Mouse (Mus musculus) right cerebral cortex, postnatal 4 days (tissue): ENCODE results near the gene Shisa4.
"Not testable (repeated sequence)": the region's sequence is repeated elsewhere in the genome, so short reads cannot be mapped to it uniquely, and the experiment has no call there.

Experiments
- DNase-seq: peaks from one replicate; pipeline ENCODE4 v3.0.0-alpha.2; 2022

Shisa4 gene

DNA sequence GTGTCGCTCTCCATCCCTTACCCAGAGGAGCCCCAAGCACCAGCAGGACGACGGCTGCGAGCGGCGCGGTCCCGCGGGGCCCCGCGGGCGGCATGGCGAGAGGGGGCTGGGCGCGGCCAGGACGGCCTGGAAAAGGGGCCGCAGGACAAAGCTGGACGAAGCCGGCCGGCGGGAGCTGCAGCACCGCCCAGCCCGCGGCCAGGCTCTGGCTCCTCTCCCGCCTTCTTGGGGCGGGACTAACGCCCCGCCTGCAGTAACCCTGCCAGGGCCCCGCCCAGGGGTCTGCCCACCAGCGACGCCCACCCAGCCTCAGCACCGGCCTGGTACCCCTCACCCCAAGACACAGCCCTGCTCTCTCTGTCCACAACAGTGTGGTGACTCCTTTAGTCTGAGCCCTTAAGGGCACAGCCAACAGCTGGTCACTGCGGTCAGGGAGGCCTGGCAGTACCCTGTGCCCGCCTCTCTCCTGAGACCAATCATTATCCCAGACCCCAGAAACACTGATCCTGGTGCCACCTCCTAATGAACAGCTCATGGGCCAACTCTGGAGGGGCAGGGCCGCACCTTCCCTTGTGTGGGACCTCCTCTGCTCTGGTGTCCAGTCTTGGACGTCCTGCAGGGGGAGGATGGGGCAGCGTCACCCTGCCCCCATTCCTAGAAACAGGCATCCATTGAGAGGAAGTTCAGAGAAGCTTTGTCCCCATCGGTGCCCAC lies at the start of gene Shisa4:
Gene Shisa4 (minus strand): TSS at position 370 of the 714 bp plus-strand sequence.
- DNase-seq: peak; percentile 79

DNA sequence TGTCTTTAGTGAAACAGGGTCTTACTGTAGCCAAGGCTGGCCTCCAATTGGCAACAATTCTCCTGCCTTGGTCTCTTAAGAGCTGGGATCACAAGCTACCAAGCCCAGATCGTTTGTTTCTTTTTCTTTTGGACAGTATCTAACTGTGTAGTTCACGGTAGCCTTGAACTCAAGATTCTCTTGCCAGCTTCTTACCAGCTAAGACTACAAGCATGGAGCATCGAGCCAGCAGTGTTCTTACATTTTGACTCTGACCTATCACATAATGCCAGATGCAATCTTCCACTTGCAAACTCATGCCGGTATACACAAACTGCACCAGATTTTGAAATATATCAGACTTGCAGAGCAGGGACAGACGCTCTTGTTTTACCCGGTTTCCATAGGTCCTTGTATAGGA lies 47.7 kb upstream of the Shisa4 start:
- DNase-seq: no peak

DNA sequence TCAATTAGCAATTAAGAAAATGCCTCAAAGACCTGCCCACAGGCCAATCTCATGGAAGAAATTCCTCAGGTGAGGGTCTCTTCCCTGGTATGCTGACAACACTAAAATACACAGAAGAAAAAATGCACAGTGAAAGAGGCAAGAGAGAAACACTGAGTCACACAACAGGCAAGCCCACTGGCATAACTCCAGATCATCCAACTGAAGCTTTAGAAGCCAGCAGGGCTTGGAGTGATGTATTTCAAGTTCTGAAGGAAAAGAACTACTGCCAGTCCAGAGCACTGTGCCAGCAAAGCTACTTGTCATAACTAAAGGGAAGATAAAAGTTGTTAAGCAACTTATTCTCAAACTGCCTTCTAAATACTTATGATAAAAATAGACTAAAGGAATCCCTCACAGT lies 39.0 kb upstream of the Shisa4 start:
- no peak for DNase-seq

DNA sequence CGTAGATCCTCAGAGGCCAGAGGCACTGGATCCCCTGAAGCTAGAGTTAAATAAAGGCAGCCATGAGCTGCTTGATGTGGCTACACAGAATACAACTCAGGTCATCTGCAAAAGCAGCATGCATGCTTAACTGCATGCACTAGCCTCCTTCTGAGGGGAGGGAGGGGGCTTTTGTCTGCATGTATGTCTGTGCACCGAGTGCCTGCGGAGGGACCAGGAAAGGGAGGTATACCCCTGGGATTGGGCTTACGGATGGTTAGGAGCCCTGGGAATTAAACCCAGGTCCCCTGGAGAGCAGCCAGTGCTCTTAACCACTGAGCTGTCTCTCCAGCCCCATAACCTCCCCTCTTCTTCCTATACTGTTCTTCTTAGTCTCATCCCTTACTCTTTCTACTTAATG lies 37.1 kb upstream of the Shisa4 start:
- no peak for DNase-seq

DNA sequence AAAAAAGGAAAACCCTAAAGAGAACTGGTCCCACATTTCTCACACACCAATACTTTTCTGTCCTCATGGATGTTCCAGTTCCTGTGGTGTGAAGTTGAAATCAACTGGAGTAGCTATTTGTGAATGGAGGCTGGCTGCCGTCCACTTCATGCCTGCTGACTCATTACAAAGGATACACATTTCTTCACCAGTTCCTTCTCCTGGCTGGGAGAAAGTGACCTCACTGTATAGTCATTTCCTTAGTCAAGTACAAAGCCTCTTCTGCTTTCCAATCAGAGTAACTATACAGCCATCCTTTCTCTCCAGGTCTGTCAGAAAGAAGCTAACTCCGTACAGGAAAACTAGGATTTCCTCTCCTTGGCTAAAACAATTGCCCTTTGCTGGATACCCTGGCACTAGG lies 35.9 kb upstream of the Shisa4 start:
- DNase-seq: no peak

DNA sequence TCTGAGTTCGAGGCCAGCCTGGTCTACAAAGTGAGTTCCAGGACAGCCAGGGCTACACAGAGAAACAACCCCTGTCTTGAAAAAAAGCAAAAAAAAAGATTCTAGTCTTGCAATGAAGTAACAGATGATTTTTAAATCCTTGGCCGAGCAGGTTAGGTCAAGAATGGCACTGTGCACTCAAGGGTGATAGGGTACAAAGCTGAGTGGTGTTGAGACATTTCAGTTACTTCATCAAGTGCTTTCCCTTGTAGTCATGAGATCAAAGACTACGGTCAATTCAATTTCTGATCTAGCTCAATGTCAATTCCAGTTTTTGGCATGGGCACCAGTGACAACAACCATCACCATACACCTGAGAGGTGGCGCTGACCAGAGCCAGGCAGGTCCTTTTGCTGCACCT lies 33.9 kb upstream of the Shisa4 start:
- DNase-seq: no peak

DNA sequence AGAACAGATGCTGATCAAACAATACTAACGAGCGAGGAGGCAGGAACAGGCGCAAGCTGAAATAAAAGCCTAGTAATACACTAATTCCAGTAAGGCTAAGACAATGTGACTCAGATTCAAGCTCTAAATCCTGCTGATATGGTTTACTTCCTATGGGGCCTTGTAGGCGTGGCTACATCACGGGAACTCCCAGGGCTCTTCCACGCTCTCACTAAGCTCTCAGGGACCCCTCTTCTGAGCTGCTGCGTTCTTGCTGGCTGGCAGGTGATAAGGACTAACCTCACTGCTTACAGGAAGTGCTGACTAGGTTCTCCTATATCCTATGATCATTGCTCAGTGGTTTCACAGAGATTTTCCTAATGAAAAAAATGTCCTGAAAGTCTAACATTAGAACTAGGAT lies 30.3 kb upstream of the Shisa4 start:
- DNase-seq: no peak

DNA sequence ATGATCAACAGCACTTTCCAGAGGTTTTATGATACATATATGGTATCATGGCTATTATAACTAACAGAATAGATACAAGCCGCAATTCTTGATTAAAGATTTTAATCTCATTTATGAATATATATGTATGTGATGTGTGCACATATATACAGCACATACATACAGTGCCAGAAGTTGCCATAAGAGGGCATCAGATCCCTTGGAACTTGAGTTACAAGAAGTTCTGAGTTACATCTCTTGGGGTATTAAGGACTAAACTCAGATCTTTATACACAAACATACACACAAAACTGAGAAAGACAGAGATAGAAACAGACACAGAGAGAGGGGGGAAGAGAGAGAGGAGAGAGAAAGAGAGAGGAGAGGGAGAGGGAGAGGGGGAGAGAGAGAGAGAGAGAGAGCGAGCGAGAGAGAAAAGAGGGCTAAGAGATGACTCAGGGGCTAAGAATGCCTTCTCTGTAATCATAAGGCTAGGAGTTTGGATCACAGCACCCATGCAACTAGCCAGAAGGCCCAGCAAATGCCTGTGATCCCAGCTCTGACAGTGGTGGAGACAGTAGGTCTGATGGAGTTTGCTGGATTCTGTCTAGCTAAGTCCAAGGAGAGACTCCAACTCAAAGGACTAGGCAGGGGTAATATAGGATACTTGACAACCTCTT lies 26.5 kb upstream of the Shisa4 start:
- no peak for DNase-seq

DNA sequence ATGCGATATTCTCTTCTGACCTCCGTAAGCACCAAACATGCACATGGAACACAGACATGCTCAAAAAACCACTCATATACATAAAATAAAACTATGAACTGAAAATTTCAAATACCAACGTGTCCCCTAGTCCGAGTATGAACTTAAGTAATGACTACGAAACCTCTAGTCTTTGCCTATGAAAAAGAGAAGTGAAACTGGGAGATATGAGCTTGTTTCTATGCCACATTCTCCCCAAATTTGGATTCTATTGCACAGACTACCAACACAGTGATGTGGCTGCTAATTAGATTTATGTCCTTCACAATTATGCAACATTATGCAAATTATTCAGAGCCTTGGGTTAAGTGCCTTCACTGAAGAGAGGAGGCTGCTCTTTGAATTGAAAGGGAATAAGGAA lies 24.4 kb upstream of the Shisa4 start:
- no peak for DNase-seq

DNA sequence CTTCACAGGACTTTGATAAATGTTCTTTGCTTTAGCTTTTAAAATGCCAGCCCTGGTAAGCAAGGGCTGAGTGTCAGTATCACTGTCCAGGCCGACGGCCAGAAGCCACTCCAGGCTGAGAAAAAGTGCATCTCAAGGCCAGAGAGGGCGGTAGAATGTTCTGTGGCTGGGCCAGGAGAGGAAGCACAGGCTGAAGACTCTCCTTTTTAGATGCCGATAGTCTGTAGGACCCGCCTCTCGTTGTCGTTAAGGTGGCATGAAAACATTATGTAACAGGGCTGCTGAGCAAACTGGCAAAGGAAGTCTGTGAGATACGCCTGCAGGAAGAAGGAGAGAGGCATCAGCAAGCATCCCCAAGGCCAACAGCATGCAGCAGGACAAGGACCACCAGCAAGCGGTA lies 10.1 kb upstream of the Shisa4 start:
- no peak for DNase-seq

DNA sequence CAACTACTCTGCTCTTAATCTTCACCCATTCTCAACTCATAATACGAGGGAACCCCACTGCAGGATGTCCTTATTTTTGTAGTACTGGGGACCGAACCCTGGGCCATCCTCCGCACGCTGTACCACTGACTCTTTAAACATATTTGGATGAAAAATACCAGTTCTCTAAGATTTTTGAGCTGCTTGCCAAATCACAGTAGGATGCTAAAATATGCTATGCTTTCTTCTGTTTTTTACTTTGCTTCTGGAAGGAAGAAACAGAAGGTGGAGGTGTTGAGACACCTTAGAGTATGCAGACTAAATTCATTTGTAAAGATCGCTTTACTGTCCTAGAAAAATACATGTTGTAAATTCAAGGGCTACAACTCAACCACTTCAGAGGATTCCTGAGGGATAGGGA lies 9.1 kb upstream of the Shisa4 start:
- DNase-seq: no peak

DNA sequence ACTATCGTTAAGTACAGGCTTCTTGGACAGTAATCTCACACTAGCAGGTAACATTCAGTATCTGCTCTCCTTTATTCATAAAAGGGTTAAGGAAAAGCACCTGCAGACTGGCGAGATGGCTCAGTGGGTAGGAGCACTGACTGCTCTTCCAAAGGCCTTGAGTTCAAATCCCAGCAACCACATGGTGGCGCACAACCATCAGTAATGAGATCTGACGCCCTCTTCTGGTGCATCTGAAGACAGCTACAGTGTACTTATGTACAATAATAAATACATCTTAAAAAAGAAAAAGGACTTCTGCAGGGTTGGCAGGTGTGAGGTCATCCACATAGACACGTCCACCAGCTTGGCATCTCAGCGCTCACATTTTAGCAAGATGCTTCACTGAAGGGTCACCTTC lies 6.5 kb upstream of the Shisa4 start:
- DNase-seq: not testable (repeated sequence)

DNA sequence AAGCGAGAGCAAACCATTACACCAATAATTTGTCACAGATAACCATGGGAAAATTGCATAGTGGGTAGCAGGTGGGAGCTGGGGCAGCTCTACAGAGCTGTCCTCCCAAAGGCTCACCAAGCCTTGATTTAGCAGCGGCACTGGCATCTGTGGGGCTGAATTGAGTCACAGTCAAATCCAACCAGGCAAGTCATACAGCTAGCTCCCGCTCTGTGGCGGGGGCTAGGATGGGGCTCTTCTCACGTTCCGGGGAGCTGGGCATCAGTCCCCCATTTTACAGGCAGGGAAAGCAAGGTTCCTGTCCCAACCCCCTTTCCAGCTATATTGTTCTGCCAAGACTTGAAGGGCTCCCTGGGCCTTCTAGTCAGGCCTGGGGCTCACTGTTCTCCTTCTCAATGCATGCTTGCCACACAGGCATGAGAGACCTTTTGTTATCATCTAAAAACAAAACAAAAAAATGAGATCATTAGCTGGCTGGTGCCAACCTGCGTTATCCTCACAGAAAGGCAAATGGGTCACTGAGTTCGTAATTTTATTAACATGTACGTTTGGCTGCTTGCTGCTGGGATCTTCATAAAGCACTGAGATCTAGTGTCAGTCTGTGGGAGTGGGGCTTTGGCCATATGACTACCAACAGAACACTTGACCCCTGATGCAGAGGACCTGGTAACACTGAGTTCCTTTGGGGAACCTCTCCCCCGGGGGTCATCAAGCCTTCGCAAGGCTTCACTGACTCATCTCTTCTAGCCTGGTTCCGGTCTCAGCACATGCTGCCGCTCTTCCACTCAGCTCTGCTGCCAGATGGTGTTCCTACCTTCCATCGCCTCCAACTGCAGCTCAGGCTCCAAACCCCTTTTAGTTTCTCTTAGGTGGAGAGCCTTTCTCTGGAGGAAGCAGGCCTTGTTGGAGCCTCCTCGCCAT lies 5.3 kb upstream of the Shisa4 start:
- no peak for DNase-seq

DNA sequence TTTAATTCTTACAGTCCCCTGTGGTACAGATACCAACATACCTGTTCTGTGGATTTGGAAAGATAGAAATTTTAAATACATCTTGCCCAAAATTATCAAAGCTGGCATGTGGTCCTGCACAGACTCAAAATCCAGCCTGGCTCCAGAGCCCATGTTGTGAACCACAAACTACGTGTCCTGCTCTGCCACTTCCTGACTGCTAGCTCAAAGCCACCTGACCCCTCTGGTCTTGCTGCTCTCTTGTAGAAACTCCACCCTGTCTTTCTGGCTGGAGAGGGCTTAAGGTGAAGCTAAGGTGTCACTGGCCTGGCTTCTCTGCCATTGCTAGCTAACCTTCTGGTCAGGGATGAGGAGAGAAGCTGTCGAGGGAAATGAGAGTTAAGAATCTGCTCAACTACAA lies 4.0 kb upstream of the Shisa4 start:
- DNase-seq: no peak

DNA sequence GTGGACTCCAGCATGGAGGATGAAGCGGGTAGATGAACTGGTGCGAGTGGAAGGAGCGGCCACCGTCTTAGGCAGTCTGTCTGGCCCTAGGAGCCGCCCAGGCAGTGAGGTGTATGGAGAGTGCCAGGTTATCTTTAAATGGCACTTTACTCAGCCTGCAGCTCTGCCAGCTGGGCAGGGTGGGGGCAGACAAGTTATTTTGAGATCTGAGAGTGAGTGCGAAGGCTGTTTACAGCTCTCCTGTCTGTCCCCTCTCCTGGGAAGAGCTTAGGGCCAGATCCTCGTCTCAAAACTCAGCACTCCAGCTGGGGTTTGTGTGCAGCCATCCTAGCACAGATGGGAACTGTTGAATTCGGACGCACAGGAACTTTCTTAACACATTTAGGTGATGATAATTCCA lies 3.5 kb upstream of the Shisa4 start:
- DNase-seq: no peak

DNA sequence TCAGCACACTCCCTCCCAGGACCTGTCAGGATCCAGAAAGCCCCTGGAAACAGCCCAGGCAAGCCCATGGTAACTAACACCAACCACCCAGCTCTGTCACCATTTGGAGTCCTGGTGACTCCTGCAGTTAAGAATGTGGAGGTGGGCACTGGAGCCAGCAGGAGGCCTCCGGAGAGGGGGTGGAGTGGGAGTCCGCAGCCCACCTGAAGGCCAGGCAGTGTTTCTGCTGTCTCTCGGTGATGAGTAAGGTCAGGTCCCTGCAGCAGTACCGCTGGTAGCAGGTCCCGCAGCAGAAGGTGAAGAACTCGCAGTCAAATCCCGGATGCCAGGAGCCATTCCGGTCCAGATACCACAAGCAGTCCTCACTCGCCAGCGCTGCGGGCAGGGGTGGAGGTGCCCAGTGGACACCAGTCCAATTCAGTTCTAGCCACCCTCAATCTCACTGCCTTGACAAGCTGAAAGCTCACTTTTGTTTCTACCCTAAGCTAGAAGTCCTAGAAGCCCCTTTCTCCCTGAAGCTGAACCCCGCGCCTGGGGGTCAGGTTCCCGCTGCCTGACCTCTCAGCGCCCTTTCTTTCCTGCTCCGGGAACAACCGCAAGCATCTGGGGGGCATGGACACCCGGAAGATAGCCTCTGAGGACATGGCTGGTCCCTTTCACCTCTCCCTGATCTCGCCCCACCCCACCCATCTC lies 716 bp downstream of the Shisa4 start:
- DNase-seq: no peak

DNA sequence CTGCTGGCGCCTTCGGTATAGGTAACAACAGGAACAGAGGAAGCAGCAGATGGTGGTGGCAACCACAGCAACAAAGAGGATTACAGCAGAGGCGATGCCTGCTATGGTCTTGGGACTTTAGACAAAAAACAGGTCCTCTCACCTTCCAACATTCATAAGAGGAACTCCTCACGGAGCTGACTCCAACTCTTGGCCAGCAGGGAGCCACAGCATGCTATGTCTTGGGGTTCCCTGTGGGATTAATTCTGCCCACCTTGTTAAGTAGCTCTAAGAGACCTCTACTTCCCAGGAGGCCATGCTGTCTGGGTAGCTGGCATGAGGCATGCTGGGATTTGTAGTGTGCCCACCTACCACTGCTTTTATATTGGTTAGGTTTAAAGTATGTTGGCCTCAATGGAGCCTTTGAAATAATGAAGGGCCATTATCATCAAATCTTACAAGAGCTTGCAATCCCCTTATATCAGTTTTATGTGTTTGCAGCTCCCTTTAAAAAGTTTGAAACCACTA lies 1.8 kb downstream of the Shisa4 start:
- DNase-seq: no peak

DNA sequence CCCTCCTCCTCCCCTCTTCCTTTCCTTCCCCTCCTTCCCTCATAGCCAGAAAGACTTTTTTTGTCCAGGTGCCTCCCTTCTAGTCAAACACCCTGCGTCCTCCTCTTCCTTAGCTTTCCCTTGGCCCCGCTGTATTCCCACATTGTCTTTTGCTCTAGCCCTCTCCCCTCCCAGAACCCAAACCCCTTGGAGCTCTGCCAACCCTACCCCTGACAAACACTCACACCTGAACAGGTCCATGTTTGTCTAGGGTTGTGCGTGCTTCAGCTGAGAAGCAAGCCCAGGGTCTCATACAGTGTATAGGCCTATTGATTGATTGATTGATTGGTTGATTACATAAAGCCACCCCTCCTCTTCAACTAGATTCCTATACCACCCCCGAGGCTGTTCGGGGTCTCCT lies 5.6 kb downstream of the Shisa4 start:
- no peak for DNase-seq

DNA sequence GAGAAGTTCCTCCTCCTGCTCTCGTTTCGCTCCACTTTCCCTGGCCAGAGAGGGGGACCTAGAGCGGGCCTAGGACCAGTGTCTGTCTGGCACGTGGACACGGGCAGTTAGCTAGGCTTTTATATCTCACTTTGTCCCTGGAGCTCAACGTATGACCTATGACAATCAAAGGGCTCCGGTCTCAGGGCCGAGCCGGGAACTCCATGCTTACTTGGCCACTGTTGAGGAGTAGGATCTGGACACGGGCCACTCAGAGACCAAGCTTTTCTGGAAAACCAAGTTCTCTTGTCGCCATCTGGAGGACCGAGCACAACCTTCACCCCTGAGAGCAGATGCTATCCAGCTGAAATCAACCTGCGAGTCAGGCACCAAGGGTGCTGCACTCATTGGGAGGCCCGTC lies 6.1 kb downstream of the Shisa4 start:
- DNase-seq: peak; percentile 45

DNA sequence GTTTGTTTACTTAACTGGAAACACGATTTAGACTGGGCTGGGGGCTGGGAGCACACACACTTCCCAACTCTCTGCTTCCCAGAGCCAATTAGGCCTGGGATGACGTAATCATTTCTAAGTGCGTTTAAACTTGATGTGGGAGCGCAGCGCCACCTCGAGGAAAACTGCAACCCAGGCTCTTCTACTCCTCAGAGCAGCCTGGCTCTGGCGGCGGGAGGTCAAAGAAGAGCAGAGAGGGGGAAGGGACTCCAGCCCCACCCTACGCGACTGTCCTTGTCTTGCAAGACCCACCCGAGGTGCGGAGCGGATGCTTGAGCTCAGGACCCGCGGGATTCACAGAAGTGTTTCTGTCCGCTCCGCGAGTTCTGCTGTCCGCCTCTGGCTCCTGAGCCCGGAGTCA lies 6.8 kb downstream of the Shisa4 start:
- peak; percentile 88 for DNase-seq

DNA sequence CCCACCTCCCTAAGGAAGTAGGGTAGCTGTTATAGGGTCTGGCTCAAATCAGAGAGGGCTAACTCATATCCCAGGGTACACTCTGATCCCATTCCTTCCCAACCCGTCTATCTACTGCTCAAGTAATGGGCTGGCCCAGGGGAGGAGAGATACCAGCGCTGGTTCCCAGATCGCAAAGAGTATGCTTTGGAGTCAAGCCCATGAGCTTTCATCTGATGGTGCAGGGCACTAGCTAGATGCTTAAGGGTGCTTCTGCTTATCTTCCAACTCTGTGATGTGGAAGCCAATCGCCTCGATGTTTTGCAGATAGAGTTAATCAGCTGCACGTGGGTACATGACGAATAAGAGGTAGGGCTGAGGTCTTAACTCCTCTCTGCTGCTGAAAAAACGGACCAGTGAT lies 7.4 kb downstream of the Shisa4 start:
- no peak for DNase-seq

DNA sequence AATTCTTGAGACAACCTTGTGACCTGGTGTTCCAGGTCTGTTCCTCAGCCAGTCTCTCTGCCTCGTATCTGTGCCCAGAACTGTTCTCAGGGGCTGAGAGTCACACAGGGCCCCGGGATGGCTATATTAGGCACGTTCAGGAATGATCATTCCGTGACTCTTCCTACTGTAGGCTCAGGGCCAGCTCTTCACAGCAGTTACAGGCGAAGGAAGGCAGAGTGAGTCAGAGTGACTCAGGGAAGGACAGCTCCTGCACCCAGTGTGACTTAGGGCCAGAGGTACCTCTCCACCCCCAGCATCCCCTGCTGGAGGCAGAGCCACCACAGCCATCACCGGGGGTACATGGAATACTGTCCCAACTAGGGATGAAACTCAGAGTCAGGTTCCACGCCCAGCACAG lies 8.0 kb downstream of the Shisa4 start:
- DNase-seq: no peak

DNA sequence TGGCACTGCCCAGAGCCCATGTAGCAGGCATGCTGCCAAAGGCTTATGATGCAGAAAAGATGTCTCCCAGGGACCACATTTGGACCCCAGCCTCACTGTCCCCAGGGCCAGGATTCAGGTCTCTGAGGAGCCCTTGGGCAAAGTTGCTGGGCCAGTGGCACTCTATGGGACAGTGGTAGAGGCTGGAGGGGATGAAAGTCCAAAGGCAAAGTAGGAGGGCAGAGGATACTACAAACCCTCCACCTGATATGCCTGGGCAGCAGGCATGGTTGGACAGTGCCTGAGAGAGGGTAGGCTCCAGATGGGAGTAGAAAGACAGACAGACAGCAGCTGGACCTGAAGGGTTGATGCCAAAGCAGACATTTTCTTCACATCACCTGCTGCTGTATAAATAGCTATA lies 8.7 kb downstream of the Shisa4 start:
- no peak for DNase-seq
